Mouse (Mus musculus): ENCODE measurements around the gene Gm10770.
"Not testable (repeated sequence)": the region's sequence is repeated elsewhere in the genome, so short reads cannot be mapped to it uniquely, and the experiment has no call there.

GRCm38 (mm10) chr2:150132002-150132401 lies 47.5 kb downstream of the Gm10770 start:
- TF ChIP-seq CTCF, EP300 (IDR thresholded peaks at IDR 0.05): not testable (repeated sequence)

Measured in lung, postnatal 0 days (tissue).